Mouse (Mus musculus) brain, embryonic 18.5 days (tissue): Measurements from ENCODE around the gene Tmc3.

Experiments used
- DNase-seq: peaks from one replicate; pipeline ENCODE4 v3.0.0-alpha.2; 2012; ENCODE audit warnings: low read depth, low spot score

Tmc3 gene

DNA sequence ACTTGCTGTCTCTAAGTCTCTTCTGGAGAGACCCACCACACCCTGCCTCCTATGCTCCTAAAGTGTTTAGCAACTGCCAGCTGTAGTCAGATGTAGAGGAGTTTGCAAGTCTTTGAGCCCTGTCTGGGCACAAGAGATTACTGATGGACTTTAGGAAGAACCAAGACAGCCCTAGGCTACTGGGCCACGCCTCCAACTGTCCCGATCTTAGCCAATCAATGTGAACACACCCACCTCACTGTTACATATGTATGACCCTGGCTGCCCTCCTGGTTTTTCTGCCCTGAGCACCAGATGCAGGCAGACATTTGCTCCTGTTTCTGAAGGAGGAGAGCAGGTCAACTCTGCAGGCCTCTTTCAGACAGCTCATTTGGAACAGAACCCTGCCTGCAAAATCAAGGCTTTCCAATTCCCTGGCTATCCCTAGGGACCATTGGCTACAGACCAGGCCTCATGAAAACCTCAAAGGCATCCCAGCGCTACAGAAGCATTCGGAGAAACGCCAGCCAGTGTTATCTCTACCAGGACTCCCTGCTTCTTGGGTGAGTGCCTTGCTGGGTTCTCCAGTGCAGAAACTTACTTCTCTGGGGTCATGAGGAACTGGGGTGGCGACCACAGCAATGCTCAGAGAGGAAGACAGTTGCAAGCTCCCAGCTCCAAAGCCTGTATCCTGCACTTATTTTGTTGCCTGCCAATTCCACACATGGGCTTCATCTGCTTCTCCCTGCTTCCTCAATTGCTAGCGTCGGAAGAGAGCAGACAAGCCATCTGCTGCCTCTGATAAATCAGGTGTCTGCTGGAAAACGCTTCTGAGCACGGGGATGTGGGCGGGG is at the start of gene Tmc3:
Gene Tmc3 (plus strand): TSS at position 289 of the 833 bp plus-strand sequence.
- peak; percentile 57 for DNase-seq

- DNase-seq, result no peak
Measured at GRCm38 (mm10) chr7:83541536-83542169, 43.1 kb upstream of the Tmc3 start.

DNA sequence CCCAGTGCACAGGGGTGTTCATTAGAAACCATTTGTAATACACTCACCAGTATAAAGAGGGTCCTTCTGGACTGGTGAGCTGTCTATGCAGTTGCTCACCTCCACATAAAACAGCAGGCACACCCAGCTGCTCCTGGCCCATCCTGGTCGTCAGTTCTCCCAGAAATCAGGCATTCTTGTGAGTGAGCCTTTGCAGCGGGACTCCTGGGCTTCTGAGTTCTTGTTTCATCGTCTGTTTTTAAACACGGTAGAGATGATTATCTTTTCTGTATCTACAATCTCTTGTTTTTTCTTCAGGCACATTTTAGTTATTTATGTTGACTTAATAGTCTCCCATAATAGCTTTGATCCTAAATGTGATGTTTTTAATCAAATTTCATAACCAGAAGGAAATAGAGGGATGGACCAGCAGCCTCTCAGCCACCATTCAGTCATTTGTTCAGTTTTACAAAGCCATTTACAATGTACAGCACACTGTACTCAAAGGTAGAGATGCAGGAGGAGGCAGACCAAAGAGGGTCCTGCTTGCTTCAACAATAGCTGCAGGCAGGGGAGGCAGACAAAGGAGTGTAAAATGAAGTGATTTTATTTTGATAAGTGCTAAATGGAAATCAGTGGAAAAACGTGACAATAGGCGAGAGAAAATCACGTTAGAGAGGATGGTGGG is 35.9 kb upstream of the Tmc3 start:
- no peak for DNase-seq

DNA sequence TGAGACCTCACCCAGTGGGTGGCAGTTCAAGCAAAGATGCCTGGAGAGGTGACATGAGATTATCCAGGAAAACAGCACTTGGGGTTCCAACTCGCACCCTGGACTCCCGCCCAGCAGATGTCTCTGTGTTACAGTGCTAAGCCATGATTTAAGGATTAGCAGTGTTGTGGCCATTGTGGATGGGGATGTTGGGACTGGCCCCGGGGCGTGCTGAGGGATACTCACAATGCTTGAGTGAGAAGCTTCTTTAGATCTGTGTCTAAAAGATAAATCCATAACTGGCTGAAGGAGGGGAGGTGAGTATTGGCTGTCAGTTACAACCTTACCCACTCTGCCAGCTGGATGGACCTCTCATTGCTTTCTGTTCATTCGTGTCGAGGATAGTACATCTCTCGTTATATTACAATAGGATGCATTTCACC is 35.4 kb upstream of the Tmc3 start:
- DNase-seq, result peak; percentile 4

GRCm38 (mm10) chr7:83549951-83550407 is 34.7 kb upstream of the Tmc3 start:
- DNase-seq, result peak; percentile 78

- DNase-seq, result no peak
Measured at GRCm38 (mm10) chr7:83554477-83554876, 30.2 kb upstream of the Tmc3 start.

GRCm38 (mm10) chr7:83556488-83556887 is 28.2 kb upstream of the Tmc3 start:
- no peak for DNase-seq

- DNase-seq, result no peak
Measured at GRCm38 (mm10) chr7:83558741-83559280, 25.9 kb upstream of the Tmc3 start.

DNA sequence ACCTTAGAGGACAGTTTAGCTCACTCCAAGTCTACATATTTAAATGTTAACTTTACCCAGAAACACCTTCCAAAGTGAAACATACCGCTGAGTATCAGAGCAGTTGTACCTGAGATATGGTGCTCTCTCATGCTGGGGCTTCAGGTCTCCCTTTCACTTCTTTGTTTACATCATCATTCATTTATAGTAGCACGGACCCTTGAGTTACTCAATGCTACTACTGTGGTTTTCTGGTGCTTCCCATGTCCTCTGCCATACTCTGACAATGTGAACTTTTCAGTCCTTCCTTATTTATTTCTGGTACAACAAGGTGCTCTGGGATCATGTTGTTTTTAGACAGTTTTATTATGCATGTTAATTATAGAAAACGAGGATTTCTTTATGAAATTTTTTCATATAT is 25.2 kb upstream of the Tmc3 start:
- no peak for DNase-seq

DNA sequence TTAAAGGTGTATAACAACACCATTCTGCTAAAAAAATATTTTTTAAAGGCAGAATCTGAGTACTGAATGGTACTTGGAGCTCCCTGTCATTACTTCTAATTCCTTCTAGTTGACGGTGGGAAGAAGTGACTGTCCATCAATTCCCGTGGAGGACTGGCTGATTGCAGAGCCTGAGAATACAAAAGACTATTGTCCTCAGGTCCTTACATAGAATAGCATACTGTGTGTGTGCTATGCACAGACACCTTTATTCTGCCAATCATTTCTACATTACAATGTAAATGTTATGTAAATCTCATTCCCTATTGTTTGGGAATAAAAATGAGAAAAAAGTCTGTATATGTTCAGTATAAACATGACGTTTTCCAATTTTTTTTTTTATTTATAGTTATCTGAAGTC is 22.9 kb upstream of the Tmc3 start:
- no peak for DNase-seq

- DNase-seq, result no peak
Measured at GRCm38 (mm10) chr7:83564635-83565291, 20.0 kb upstream of the Tmc3 start.

- DNase-seq, result no peak
Measured at GRCm38 (mm10) chr7:83565976-83566375, 18.8 kb upstream of the Tmc3 start.

DNA sequence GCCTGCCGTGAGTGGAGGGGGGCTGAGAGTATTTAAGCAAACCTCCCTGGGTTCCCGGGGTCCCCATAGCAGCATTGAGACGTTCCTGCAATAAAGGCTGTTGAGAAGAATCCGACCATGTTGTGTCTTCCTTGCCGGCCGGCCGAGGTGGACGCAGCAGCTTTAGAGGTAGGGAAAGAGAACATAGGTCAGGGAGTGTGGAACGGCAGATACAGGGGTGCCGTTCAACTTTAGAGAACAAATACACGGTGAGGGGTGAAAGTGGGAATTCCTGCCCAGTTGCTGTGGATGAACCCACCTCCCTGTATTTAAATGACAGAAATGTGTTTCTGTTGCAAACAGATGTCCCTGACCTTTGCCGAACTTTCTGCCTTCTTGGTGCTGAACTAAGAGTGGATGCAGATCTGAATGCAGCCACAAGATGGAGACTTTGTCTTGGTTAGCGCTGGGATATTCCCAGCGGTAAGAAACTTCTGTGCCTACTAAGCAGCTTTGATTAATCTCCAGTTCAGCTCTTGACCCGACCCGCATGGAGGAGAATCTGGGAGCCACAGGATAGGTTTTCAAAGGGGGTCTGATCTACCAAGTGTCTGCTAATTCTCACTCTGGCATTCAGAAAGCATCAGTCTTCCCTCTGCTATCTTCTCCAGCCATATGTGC is 16.8 kb upstream of the Tmc3 start:
- DNase-seq, result no peak

- DNase-seq, result no peak
Measured at GRCm38 (mm10) chr7:83568815-83569214, 15.9 kb upstream of the Tmc3 start.

DNA sequence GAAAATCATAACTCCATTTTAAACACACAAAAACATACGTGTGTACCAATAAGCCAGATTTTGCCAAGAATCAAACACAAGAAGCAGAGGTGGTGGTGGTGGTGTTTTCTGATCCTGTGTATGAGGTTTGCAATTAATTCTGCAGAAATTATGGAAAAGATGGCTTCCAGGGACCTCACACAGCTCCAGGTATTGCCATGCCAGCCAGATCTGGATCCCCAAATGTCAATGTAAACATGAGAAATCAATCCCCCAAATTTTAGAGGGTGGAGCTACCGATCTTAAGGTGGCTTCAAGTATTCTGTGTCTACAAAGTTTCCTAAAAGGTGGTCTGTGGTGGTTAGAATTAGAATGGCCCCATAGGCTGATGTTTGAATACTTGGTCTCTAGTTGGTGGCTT is 15.3 kb upstream of the Tmc3 start:
- DNase-seq, result no peak

DNA sequence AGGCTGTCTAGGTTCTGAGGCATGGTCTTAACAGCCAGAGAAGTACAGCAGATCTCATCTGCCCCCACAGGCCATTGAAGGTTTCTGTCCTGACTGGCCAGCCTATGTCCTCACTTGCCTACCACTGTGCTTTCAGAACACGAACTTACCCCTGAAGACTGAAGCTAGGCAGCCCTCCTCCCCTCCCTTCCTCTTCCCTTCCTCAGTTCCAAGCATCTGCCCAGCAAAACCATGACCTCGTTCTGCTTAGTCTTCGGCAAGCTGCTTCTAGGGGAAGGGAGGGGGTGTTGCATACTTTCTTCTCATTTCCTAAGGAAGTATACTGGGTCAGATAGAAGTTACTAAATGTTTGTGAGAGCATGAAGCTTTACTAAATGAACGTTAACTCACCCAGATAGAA is 13.7 kb upstream of the Tmc3 start:
- no peak for DNase-seq

GRCm38 (mm10) chr7:83571901-83572300 is 12.8 kb upstream of the Tmc3 start:
- DNase-seq, result no peak

DNA sequence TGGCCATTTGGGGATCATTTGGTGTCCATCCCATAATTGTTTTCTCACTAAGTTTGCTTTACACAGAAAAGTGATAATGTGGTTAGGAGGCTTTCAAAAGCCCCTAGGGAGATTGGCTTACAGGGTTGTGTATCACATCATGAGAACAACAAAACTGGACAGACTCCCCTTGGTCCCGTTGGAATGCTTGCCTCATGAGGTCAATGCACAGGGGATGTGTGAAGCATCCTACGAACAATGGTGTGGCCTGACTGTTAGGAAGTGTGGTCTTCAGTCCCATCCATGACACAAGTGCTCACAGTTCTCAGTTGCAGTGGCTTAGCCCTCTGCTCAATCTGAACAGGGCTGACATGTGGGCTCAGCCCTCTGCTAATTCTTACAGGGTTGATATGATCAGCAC is 12.3 kb upstream of the Tmc3 start:
- no peak for DNase-seq

DNA sequence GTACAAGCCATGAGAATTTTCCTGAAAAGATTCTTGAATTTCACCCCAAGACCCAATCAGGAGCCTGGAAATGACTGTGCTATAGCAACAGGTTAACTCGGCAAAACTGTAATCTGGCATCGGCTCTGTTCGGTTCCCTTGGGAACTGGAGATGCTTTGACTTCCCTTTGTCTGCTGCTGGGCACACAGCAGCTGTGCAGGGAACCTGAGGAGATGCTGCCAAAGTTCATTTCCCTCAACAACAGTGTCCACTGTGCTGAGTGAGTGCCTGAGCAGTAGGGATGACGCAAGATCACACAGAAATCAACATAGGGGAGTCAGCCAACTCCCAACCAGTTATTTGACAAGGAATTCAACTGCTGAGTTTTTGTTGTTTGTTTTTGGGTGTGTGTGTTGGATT is 3.8 kb upstream of the Tmc3 start:
- DNase-seq, result no peak

DNA sequence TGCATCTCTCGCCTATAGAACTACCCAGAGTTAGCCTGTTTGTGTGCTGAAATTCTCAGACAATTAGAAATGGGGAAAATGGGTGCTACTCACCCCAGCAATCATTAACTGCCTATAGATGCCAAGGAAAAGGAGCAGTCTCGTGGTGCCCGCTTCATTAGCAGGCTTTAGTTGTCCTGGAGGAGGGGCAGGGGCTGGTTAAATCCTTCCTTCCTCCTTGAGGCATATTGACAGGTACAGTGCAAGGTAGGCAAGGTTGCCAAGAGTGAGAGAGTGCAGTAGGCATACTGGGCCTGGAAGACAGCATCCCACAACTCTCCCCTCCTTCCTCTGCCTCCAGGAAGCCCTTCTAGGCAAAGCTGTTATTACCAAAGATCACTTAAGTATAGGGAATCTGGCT is 9.3 kb downstream of the Tmc3 start:
- DNase-seq, result no peak

GRCm38 (mm10) chr7:83597063-83597462 is 12.3 kb downstream of the Tmc3 start:
- DNase-seq, result no peak
